Mouse (Mus musculus): ENCODE measurements around the gene Icmt. TPM values are rescaled to one million over a fixed set of nuclear protein-coding genes. Genes with fewer than 3 reads are reported as not detected.

The Icmt gene
- polyA plus RNA-seq, 1 experiment from 2014 or later = 19.8 TPM

DNA sequence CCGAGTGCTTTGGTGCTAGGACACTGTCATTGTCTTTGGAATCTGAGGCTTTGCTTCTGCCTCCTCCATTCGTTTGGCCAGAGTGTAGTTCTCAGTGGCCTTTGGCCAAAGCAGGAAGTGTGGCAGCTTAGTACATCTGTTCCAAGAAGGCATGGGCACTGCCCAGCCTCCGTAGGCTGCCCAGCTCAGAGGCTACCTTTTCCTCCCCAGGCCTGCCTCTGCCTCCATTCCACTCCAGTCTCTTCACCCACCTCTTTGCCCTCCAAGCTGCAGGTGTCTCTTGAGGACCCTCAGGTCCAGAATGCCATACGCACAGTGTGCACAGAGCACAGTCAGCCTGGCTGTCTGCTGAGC lies 32.9 kb upstream of the Icmt start:
- 46% methylated on average over 4 of the region's 4 CpGs for WGBS
- H3K36me3 ChIP-seq (ENCODE audit: control insufficient read depth, insufficient read depth, low read length) = no peaks in the 10 kb centered on the region; the same call in 1 of the 2 replicates
- ATAC-seq (ENCODE audit: low FRiP score) = no peak
- no peak for DNase-seq (ENCODE audit: low spot score, missing footprints)
- no peak overlapping the region for H3K4me3 ChIP-seq (ENCODE audit: low read depth, low read length)
- H3K27ac ChIP-seq (ENCODE audit: low read depth, low read length) = no peak overlapping the region
- no peaks in the 10 kb centered on the region for H3K9me3 ChIP-seq (ENCODE audit: control insufficient read depth, low read length)
- no peaks in the 10 kb centered on the region for H3K27me3 ChIP-seq (ENCODE audit: control insufficient read depth, insufficient read depth, low read length)
- H3K9ac ChIP-seq (ENCODE audit: low read length) = no peak overlapping the region
- no peak overlapping the region for H3K4me2 ChIP-seq
- H3K4me1 ChIP-seq (ENCODE audit: control insufficient read depth, insufficient read depth, low read length) = peaks cover 5% of the 10 kb centered on the region

DNA sequence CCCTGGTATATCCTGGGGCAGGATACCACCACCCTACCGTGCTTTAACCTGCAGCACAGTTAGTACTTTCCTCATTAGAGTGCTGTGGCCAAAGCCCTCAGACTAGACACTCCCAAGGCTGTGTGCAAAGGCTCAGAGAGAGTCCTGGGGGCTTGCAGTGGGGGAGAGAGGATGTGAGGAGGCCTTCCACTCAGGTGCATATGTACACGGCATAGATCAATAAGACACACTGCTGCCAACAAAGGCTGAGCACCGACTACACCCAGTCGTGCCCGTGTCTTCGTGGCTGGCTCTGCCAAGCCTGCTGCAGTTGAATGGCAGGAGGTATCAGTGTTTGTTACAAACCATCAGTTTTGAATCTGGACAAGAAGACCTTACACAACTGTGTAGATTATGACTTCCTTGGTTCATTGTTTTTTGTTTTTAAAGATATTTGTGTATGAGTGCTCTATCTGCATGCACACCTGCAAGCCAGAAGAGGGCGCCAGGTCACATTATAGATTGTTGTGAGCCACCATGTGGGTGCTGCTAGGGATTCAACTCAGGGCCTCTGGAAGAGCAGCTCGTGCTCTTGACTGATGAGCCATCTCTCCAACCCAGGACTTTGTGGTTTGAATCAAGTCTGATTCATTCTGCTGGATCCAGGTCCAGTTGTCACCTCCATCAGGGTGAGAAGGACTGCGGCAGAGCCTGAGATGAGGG lies 32.0 kb upstream of the Icmt start:
- Histone ChIP-seq H3K9me3 (ENCODE audit: control insufficient read depth, low read length) (no peaks in the 10 kb centered on the region), H3K4me1 (ENCODE audit: control insufficient read depth, insufficient read depth, low read length) (peaks cover 5% of the 10 kb centered on the region), H3K4me2 (no peak overlapping the region), H3K27me3 (ENCODE audit: control insufficient read depth, insufficient read depth, low read length) (no peaks in the 10 kb centered on the region), H3K36me3 (ENCODE audit: control insufficient read depth, insufficient read depth, low read length) (no peaks in the 10 kb centered on the region; the same call in 1 of the 2 replicates), H3K4me3 (ENCODE audit: low read depth, low read length) (no peak overlapping the region), H3K9ac (ENCODE audit: low read length) (no peak overlapping the region), H3K27ac (ENCODE audit: low read depth, low read length) (no peak overlapping the region)
- 90% methylated on average over 9 of the region's 9 CpGs for WGBS
- ATAC-seq (ENCODE audit: low FRiP score) = no peak
- no peak for DNase-seq (ENCODE audit: low spot score, missing footprints)

DNA sequence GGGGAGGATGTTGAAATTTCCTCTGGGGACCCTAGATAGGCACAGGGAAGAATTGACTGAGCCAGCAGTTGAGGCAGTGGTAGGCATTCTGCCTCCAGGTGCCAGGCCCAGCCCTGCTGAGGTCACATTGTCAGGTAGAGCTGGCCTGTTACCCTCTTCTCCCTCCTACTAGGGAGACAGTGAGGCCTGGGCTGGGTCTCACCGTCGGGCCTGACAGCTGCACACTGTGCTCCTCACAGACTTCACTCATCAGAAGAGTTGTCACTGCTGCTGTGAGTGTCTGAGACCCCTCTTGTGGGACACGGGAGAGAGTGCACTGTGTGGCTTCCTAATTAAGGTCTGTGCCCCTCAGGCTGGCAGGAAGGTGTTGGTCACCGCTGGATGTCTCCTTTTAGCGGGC lies 31.2 kb upstream of the Icmt start:
- peaks cover 5% of the 10 kb centered on the region for H3K4me1 ChIP-seq (ENCODE audit: control insufficient read depth, insufficient read depth, low read length)

DNA sequence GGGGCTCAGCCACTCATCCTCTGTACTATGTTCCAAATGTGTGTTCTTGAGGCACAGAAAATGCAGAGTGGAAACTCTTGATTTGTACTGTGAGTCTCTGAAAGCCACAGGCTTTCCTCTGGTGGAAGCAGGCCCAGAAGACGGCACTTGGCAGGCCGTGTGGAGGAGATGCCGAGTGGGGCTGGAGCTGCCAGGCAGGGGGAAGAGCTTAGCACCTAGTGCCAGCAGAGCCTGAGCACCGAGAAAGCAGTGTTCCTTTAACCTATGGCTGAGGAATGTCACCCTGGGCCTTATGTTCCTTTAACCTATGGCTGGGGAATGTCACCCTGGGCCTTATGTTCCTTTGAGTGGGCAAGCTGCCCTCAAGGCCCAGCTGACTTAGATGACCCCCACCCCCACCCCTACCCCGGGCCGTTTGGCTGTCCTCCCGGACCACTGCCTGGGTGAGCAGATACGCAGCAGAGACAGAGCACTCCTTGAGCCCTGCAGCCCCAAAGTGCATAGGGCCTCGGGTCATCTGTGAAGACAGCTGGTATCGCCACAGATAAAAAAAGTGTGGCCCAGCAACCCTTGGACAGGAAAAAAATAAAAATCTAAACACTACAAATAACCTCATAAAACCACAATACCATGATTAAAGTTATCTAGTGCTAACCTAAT lies 30.7 kb upstream of the Icmt start:
- no peak for ATAC-seq (ENCODE audit: low FRiP score)
- Histone ChIP-seq H3K36me3 (ENCODE audit: control insufficient read depth, insufficient read depth, low read length) (no peaks in the 10 kb centered on the region), H3K4me1 (ENCODE audit: control insufficient read depth, insufficient read depth, low read length) (peaks cover 5% of the 10 kb centered on the region), H3K4me2 (no peak overlapping the region), H3K27me3 (ENCODE audit: control insufficient read depth, insufficient read depth, low read length) (no peaks in the 10 kb centered on the region), H3K27ac (ENCODE audit: low read depth, low read length) (no peak overlapping the region), H3K9me3 (ENCODE audit: control insufficient read depth, low read length) (no peaks in the 10 kb centered on the region), H3K9ac (ENCODE audit: low read length) (no peak overlapping the region), H3K4me3 (ENCODE audit: low read depth, low read length) (no peak overlapping the region)
- no peak for DNase-seq (ENCODE audit: low spot score, missing footprints)
- 71% methylated on average over 10 of the region's 10 CpGs for WGBS

More for the DNA sequence above, 31.2 kb upstream of the Icmt start:
- Histone ChIP-seq H3K27ac (ENCODE audit: low read depth, low read length) (no peak overlapping the region), H3K27me3 (ENCODE audit: control insufficient read depth, insufficient read depth, low read length) (no peaks in the 10 kb centered on the region), H3K4me3 (ENCODE audit: low read depth, low read length) (no peak overlapping the region), H3K36me3 (ENCODE audit: control insufficient read depth, insufficient read depth, low read length) (no peaks in the 10 kb centered on the region; the same call in 1 of the 2 replicates), H3K4me2 (no peak overlapping the region), H3K9me3 (ENCODE audit: control insufficient read depth, low read length) (no peaks in the 10 kb centered on the region), H3K9ac (ENCODE audit: low read length) (no peak overlapping the region)
- no peak for ATAC-seq (ENCODE audit: low FRiP score)
- DNase-seq (ENCODE audit: low spot score, missing footprints) = no peak
- 76% methylated on average over 5 of the region's 5 CpGs for WGBS

DNA sequence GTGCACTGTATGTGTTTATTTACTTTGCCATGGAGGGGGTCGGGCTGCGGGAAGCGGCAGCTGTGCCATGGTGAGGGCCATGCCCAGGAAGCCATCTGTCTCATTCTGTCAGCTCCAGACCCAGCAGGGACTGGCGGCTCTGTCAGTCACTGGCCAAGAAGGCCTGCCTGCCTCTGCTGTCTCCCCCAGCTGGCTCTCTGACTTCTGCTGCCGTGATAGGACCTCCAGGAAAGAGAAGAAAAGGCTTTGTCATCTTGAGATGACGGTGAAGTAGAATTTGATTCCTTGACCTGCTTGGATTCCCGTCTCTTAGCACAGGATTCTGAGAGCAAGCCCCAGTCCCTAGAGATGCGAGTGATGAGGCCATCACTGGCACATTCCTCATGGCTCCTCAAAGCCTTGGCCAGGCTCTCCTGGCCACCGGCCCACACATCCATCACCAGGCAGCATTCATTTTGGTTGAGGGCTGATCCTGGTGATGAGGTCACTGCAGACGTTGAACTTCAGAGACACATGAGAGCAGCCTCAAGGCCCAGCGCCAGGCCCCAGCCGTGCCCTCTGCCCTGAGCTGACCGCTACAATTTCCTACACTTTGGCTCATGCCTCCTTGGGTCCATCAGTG lies 29.2 kb upstream of the Icmt start:
- Histone ChIP-seq H3K4me3 (ENCODE audit: low read depth, low read length) (no peak overlapping the region), H3K9me3 (ENCODE audit: control insufficient read depth, low read length) (no peaks in the 10 kb centered on the region), H3K36me3 (ENCODE audit: control insufficient read depth, insufficient read depth, low read length) (no peaks in the 10 kb centered on the region), H3K27me3 (ENCODE audit: control insufficient read depth, insufficient read depth, low read length) (0 out of 2 replicates have a peak, but pooled peaks cover under 1% of the 10 kb centered on the region), H3K4me1 (ENCODE audit: control insufficient read depth, insufficient read depth, low read length) (peaks cover 5% of the 10 kb centered on the region), H3K27ac (ENCODE audit: low read depth, low read length) (no peak overlapping the region), H3K9ac (ENCODE audit: low read length) (no peak overlapping the region), H3K4me2 (no peak overlapping the region)
- DNase-seq (ENCODE audit: low spot score, missing footprints) (no peak), ATAC-seq (ENCODE audit: low FRiP score) (no peak)
- WGBS = 81% methylated on average over 13 of the region's 13 CpGs

DNA sequence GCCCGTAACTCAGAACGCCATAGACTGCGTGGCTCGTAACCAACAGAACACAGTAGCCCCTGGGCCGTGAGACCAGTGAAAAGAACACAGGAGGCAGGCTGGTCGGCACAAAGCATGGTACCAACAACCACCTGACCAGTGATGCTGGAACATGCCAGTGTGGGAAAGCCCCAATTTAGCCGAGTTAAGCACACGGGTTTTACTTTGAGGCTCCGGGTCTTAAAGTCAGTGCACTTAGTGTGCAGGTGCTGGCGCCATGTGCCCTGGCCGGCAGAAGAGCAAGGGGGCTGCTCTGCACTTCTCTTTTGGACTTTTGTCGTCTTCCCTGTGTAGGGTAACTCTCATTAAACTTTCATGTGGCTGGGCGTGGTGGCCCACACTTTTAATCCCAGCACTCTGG lies 27.1 kb upstream of the Icmt start:
- Histone ChIP-seq H3K27me3 (ENCODE audit: control insufficient read depth, insufficient read depth, low read length) (peaks cover 12% of the 10 kb centered on the region), H3K9ac (ENCODE audit: low read length) (no peak overlapping the region), H3K4me2 (no peak overlapping the region), H3K9me3 (ENCODE audit: control insufficient read depth, low read length) (no peaks in the 10 kb centered on the region), H3K27ac (ENCODE audit: low read depth, low read length) (no peak overlapping the region), H3K4me3 (ENCODE audit: low read depth, low read length) (no peak overlapping the region), H3K36me3 (ENCODE audit: control insufficient read depth, insufficient read depth, low read length) (no peaks in the 10 kb centered on the region), H3K4me1 (ENCODE audit: control insufficient read depth, insufficient read depth, low read length) (peaks cover 15% of the 10 kb centered on the region)
- 88% methylated on average over 13 of the region's 13 CpGs for WGBS
- ATAC-seq (ENCODE audit: low FRiP score) (no peak), DNase-seq (ENCODE audit: low spot score, missing footprints) (no peak)

DNA sequence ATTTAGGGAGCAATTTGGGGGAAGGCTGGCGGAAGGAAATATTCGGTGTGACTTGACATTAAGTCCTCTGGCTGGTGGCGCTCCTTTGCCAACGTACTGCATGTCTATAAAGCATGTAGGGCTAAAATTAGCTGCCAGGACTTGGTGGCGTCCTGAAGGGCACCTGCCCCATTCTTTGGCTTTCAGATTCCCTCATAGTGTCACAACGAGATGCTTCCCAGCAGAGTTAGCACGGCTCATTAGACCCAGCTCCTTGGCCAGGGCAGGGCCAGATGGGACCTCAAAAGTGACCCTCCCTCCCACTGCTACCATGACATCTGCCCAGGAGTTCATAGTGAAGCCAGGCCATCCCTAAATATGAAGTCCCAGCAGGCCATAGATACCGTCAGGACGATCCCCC lies 26.4 kb upstream of the Icmt start:
- peaks cover 15% of the 10 kb centered on the region for H3K4me1 ChIP-seq (ENCODE audit: control insufficient read depth, insufficient read depth, low read length)
- no peak overlapping the region for H3K27ac ChIP-seq (ENCODE audit: low read depth, low read length)
- H3K27me3 ChIP-seq (ENCODE audit: control insufficient read depth, insufficient read depth, low read length) = peaks cover 18% of the 10 kb centered on the region
- DNase-seq (ENCODE audit: low spot score, missing footprints) (no peak), ATAC-seq (ENCODE audit: low FRiP score) (no peak)
- no peak overlapping the region for H3K9ac ChIP-seq (ENCODE audit: low read length)
- H3K36me3 ChIP-seq (ENCODE audit: control insufficient read depth, insufficient read depth, low read length) = no peaks in the 10 kb centered on the region
- 80% methylated on average over 9 of the region's 9 CpGs for WGBS
- H3K4me2 ChIP-seq = no peak overlapping the region
- H3K9me3 ChIP-seq (ENCODE audit: control insufficient read depth, low read length) = no peaks in the 10 kb centered on the region
- H3K4me3 ChIP-seq (ENCODE audit: low read depth, low read length) = no peak overlapping the region

DNA sequence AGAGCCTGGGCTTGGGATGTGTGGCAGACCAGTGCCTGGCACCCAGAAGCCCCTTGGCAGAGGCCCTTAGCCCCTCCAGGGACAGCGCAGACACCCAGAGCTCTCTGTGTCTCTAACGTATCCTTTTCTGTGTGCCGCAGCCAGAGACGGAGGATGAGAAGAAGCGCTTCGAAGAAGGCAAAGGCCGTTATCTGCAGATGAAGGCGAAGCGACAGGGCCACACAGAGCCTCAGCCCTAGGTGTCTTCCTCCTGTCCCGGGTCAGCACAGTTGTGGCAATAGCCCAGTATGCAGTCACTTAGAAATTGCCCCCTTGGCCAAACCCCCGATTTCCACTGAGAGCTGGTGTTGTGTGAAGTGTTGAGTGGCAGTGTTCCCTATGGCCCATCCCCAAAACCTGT lies 25.7 kb upstream of the Icmt start:
- no peaks in the 10 kb centered on the region for H3K36me3 ChIP-seq (ENCODE audit: control insufficient read depth, insufficient read depth, low read length)
- no peaks in the 10 kb centered on the region for H3K9me3 ChIP-seq (ENCODE audit: control insufficient read depth, low read length)
- H3K4me3 ChIP-seq (ENCODE audit: low read depth, low read length) = no peak overlapping the region
- H3K27ac ChIP-seq (ENCODE audit: low read depth, low read length) = no peak overlapping the region
- peaks cover 15% of the 10 kb centered on the region for H3K4me1 ChIP-seq (ENCODE audit: control insufficient read depth, insufficient read depth, low read length)
- H3K9ac ChIP-seq (ENCODE audit: low read length) = no peak overlapping the region
- H3K4me2 ChIP-seq = no peak overlapping the region
- peaks cover 23% of the 10 kb centered on the region for H3K27me3 ChIP-seq (ENCODE audit: control insufficient read depth, insufficient read depth, low read length)
- DNase-seq (ENCODE audit: low spot score, missing footprints) (no peak), ATAC-seq (ENCODE audit: low FRiP score) (no peak)
- 88% methylated on average over 11 of the region's 11 CpGs for WGBS

DNA sequence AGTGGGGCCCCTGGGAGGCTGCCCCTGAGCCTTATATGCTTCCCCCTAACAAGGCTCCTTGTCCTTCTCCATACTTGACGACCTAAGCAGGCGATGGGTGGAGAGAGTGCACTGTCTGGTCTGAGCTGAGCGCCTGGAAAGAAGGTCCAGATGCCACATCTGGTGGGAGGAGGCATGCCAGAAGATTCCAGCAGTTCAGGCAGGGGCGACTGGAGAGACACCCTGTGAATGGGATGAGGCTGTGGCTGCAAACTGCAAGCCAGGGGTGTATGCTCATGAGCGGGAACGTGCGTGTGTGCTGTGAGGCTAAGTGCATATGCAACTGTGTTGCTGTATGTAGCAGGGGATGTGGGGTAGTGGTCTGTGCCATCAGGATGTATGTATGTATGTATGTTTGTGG lies 25.0 kb upstream of the Icmt start:
- Histone ChIP-seq H3K4me1 (ENCODE audit: control insufficient read depth, insufficient read depth, low read length) (peaks cover 15% of the 10 kb centered on the region), H3K27me3 (ENCODE audit: control insufficient read depth, insufficient read depth, low read length) (peaks cover 26% of the 10 kb centered on the region), H3K27ac (ENCODE audit: low read depth, low read length) (no peak overlapping the region), H3K4me3 (ENCODE audit: low read depth, low read length) (no peak overlapping the region), H3K9ac (ENCODE audit: low read length) (no peak overlapping the region), H3K9me3 (ENCODE audit: control insufficient read depth, low read length) (no peaks in the 10 kb centered on the region), H3K4me2 (no peak overlapping the region), H3K36me3 (ENCODE audit: control insufficient read depth, insufficient read depth, low read length) (no peaks in the 10 kb centered on the region)
- 61% methylated on average over 7 of the region's 7 CpGs for WGBS
- peak; percentile 73 for DNase-seq (ENCODE audit: low spot score, missing footprints)
- no peak for ATAC-seq (ENCODE audit: low FRiP score)
